Mouse (Mus musculus) cerebellum, adult 11 months (tissue): ENCODE data around the gene Gm11937.
"Not testable (repeated sequence)": the region's sequence is repeated elsewhere in the genome, so short reads cannot be mapped to it uniquely, and the experiment has no call there.

Experiments
- DNase-seq: peaks from one replicate; pipeline ENCODE4 v3.0.0; 2022

Gene Gm11937

GRCm38 (mm10) chr11:99610089-99610488 is at the start of gene Gm11937:
Gm11937 (minus strand) TSS chr11:99610189.
- DNase-seq = not testable (repeated sequence)

- DNase-seq = no peak
Measured at GRCm38 (mm10) chr11:99659256-99659655, 49.3 kb upstream of the Gm11937 start.

- DNase-seq = not testable (repeated sequence)
Measured at GRCm38 (mm10) chr11:99658467-99659010, 48.5 kb upstream of the Gm11937 start, which contains the start of gene Gm11563. Gm11563 (minus strand) TSS chr11:99658960.

GRCm38 (mm10) chr11:99657051-99657450 is 47.1 kb upstream of the Gm11937 start:
- DNase-seq = no peak

GRCm38 (mm10) chr11:99650136-99650535 is 40.1 kb upstream of the Gm11937 start, which contains the start of gene Gm11555:
Gm11555 (minus strand) TSS chr11:99650236.
- no peak for DNase-seq

- no peak for DNase-seq
Measured at GRCm38 (mm10) chr11:99646444-99646843, 36.5 kb upstream of the Gm11937 start.

GRCm38 (mm10) chr11:99644351-99644750 is 34.4 kb upstream of the Gm11937 start:
- DNase-seq = no peak

- not testable (repeated sequence) for DNase-seq
Measured at GRCm38 (mm10) chr11:99643635-99644139, 33.7 kb upstream of the Gm11937 start, which contains the start of gene Krtap4-7. Krtap4-7 (minus strand) TSS chr11:99644089.

- no peak for DNase-seq
Measured at GRCm38 (mm10) chr11:99640926-99641325, 30.9 kb upstream of the Gm11937 start.

DNA sequence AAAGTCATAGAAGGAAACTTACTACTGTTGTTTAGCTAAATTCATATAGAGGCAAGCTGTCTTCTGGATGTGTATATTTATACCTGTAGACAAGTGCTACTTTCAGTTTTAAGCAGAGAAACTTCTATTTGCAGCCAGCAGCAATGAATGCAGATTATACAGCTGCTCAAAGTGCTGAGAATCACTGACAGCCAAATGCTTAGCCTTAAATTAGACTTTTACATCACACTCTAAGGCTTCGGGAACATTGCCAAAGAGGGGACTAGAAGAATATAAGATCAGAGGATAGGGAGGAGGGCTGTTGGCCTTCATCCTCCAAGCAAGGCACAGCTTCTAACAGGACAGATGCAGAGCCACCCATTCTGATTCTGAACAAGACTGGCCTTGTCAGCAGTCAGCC is 27.1 kb upstream of the Gm11937 start:
- no peak for DNase-seq

DNA sequence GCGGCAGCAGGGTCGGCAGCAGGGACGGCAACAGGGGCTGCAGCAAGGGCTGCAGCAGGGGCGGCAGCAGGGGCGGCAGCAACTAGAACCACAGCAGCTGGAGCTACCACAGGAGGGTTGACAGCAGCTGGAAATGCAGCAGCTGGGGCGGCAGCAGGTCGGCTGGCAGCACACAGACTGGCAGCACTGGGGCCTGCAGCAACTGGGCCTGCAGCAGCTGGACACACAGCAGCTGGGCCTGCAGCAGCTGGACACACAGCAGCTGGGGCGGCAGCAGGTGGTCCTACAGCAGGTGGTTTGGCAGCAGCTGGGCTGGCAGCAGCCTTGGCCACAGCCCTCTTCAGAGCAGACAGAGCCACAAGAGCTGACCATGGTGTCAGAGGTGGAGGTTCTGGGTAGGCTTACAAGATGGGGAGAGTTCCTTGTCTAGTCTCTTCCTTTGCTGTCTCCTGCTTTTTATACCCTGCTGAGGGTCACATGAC is 24.7 kb upstream of the Gm11937 start, which contains the start of gene Krtap4-2:
Gene Krtap4-2 (minus strand): TSS at position 432 of the 482 bp plus-strand sequence.
- no peak for DNase-seq

DNA sequence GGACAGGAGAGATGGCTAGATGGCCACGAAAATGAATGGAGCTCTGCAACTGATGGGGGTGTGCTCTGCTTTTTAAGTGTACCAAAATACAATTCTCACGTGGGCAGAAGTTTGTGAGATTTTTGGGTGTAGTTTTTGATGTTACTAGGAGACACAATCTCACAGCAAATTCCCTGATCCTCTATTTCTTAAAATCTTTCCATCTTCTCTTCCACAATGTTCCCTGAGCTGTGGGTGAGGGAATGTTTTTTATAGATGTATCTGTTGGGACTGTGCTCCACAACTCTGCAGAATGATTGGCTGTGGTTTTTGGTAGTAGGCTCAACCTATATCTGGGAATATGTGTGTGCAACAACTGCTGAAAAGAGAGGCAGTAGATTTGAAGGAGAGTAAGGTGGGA is 23.3 kb upstream of the Gm11937 start:
- DNase-seq = no peak

GRCm38 (mm10) chr11:99630890-99631289 is 20.9 kb upstream of the Gm11937 start:
- no peak for DNase-seq

DNA sequence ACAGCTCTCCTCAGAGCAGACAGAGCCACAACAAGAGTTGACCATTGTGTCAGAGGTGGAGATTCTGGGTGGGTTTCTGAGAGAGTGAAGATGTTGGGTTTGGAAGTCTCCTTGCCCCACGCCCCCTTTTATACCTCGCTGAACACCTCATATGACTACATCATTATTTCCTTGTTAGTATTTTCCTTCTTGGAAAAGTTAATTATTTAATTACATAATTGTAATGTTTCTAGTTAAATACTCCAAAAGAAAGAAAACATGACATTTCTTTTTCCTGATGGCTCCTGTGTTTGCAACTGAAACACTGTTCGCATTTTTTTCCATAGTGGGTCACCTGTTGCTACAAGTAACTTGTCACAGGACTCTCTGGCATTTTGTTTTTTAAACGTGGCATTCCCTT is 18.1 kb upstream of the Gm11937 start, which contains the start of gene Krtap4-1:
Gene Krtap4-1 (minus strand): TSS at position 101 of the 400 bp plus-strand sequence.
- DNase-seq = no peak

DNA sequence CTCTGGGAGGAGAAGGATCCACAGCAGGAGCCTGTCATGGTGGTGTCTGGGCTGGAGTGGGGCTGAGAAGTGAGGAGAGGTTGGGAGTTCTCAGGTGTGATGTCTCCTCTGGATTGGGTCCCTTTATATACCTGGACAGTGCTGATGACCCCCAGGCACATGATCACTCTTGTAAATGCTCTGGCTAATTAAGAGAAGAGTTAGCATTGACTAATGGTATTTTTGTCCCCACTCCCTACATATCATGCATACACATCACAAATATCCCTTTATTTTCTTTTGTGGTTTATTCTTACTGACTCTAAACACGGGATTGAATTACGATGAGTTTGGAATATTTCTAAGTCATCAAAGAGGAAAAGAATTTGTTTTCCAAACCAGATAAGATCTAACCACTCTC is 10.3 kb upstream of the Gm11937 start, which contains the start of gene Gm11562:
Gene Gm11562 (minus strand): TSS at position 101 of the 400 bp plus-strand sequence.
- DNase-seq = no peak

DNA sequence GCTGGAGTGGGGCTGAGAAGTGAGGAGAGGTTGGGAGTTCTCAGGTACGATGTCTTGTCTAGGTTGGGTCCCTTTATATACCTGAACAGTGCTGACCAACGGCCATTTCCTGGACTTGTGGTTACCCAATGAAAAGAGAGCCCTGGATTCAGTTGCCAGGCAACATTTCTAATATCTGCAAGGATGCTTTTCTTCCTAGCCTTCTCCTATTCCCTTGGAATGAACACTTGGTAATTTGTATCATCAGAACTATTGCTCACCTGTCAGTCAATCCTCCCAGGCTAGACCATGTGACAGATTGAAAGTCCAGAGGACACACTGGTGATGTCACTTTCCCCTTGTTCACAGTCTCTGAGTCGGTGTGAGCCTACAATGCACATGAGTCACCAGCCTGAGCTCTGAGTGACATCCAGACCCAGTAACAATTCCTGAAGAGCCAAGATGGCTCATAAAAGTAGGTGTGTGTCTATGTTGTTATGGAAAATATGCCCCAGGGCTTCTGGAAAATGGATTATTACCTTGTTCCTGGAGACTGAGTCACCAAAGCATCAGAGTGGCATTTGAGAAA is 4.9 kb upstream of the Gm11937 start, which contains the start of gene Krtap2-4:
Gene Krtap2-4 (minus strand): TSS at position 51 of the 568 bp plus-strand sequence.
- DNase-seq = no peak

- peak; percentile 9 for DNase-seq
Measured at GRCm38 (mm10) chr11:99609126-99609525, 863 bp downstream of the Gm11937 start.

DNA sequence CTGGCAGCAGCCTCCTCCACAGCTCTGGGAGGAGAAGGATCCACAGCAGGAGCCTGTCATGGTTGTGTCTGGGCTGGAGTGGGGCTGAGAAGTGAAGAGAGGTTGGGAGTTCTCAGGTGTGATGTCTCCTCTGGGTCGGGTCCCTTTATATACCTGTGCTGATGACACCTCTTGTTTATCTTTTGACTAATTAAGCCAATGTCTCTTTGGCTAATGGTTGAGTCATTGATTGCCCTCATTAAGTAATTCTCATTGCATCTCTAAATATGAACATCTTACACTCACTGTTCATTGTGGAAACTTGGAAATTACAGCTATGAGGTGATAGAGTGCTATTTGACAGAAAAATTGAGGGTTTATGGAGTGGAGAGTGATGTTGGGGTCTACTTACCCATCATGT is 6.8 kb downstream of the Gm11937 start, which contains the start of gene Gm11938:
Gene Gm11938 (minus strand): TSS at position 101 of the 400 bp plus-strand sequence.
- DNase-seq = not testable (repeated sequence)

DNA sequence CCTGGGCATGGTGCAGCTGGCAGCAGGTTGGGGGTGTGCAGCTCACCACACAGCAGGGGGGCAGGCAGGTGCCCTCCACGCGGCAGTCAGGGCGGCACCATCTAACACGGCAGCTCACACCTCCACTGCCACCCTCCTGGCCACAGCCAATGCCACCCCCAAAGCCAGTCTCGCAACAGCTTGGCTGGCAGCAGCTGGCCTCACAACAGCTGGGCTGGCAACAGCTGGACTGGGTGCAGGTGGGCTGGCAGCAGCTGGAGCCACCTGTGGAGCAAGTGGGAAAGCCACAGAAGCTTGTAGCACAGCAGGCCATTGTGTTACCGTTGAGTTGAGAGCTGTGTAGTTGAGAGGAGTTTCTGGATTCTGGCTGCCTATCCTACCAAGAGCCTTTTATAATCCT is 12.2 kb downstream of the Gm11937 start, which contains the start of gene Krtap9-3:
Gene Krtap9-3 (minus strand): TSS at position 364 of the 400 bp plus-strand sequence.
- not testable (repeated sequence) for DNase-seq

GRCm38 (mm10) chr11:99590981-99591380 is 19.0 kb downstream of the Gm11937 start, which contains the start of gene Krtap1-3:
Krtap1-3 (minus strand) TSS chr11:99591339.
- DNase-seq = no peak

- DNase-seq = no peak
Measured at GRCm38 (mm10) chr11:99585096-99585495, 24.9 kb downstream of the Gm11937 start.

GRCm38 (mm10) chr11:99583245-99583704 is 26.7 kb downstream of the Gm11937 start, which contains the start of gene Krtap1-4:
Krtap1-4 (minus strand) TSS chr11:99583654.
- no peak for DNase-seq

- DNase-seq = no peak
Measured at GRCm38 (mm10) chr11:99581564-99581963, 28.4 kb downstream of the Gm11937 start.
